Mouse (Mus musculus) hindbrain, embryonic 11.5 days (tissue): Measurements from ENCODE around the gene Cpsf4l. TPM values are rescaled to one million over a fixed set of nuclear protein-coding genes. Genes with fewer than 3 reads are reported as not detected.
"Not testable (repeated sequence)": the region's sequence is repeated elsewhere in the genome, so short reads cannot be mapped to it uniquely, and the experiment has no call there.

Experiments used
- ATAC-seq: fragments of 200-750 bp; cut with Nextera tagmentation; 2 replicates; pipeline ENCODE4 v1.8.0; 2017; ENCODE audit warnings: mild to moderate bottlenecking, moderate TSS enrichment, moderate library complexity; ENCODE audit not compliant: low FRiP score
- DNase-seq: peaks from one replicate; pipeline ENCODE4 v3.0.0-alpha.2; 2015; ENCODE audit warnings: low spot score
- H3K27ac ChIP-seq: fragments of 300-500 bp; sonication (generic); 2 replicates; pipeline ENCODE4 v1.5.1; 2014; ENCODE audit warnings: mild to moderate bottlenecking, low read depth, low read length
- H3K27me3 ChIP-seq: fragments of 300-500 bp; sonication (generic); 2 replicates; pipeline ENCODE4 v1.6.1; 2014; ENCODE audit warnings: mild to moderate bottlenecking, low read length, moderate library complexity, mixed read lengths; ENCODE audit not compliant: control insufficient read depth, insufficient read depth
- H3K36me3 ChIP-seq: fragments of 300-500 bp; sonication (generic); 2 replicates; pipeline ENCODE4 v1.6.1; 2014; ENCODE audit warnings: mild to moderate bottlenecking, low read length, moderate library complexity, mixed read lengths; ENCODE audit not compliant: control insufficient read depth, insufficient read depth
- H3K4me1 ChIP-seq: fragments of 300-500 bp; sonication (generic); replicated peaks from 2 replicates; pipeline ENCODE4 v1.6.1; 2014; ENCODE audit warnings: low read length, mixed read lengths; ENCODE audit not compliant: control insufficient read depth, insufficient read depth
- H3K4me2 ChIP-seq: fragments of 300-500 bp; sonication (generic); replicated peaks from 2 replicates; pipeline ENCODE4 v1.6.1; 2014; ENCODE audit warnings: mild to moderate bottlenecking, low read depth, low read length
- H3K4me3 ChIP-seq: fragments of 300-500 bp; sonication (generic); 2 replicates; pipeline ENCODE4 v1.5.1; 2014; ENCODE audit warnings: low read depth, low read length
- H3K9ac ChIP-seq: fragments of 300-500 bp; sonication (generic); 2 replicates; pipeline ENCODE4 v1.6.1; 2014; ENCODE audit warnings: low read depth, low read length
- H3K9me3 ChIP-seq: fragments of 300-500 bp; sonication (generic); 2 replicates; pipeline ENCODE4 v1.6.1; 2016; ENCODE audit warnings: low read length; ENCODE audit not compliant: control insufficient read depth
- WGBS: fragments of 180-500 bp; shearing (Covaris S2); extraction: QIAGEN DNeasy Blood & Tissue Kit; methylation state at CpG from one replicate; pipeline ENCODE4 v1.1.7; 2014; 5-methylcytosine and 5-hydroxymethylcytosine counted together
- polyA plus RNA-seq: library from polyadenylated mRNA; unstranded; fragments of >200 nt; fragmentation: Nextera tagmentation; extraction: Ambion mirVana; gene quantifications from 2 replicates; pipeline ENCODE4 v1.2.1, GENCODE M21; 2014

Gene Cpsf4l
- polyA plus RNA-seq, 1 experiment from 2014 or later = 0.80 TPM

DNA sequence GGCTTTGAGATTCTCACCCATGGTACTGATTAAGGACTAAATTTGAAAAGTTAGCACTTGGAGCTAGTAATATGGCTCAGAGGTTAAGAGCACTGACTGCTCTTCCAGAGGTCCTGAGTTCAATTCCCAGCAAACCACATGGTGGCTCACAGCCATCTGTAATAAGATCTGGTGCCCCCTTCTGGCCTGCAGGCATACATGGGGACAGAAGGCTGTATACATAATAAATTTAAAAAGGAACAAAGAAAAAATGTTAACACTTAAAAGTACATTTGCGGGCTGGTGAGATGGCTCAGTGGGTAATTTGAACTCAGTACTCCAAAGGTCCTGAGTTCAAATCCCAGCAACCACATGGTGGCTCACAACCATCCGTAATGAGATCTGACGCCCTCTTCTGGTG is 49.6 kb downstream of the Cpsf4l start:
- not testable (repeated sequence) for H3K9ac ChIP-seq, H3K4me2 ChIP-seq, DNase-seq, H3K9me3 ChIP-seq, H3K4me1 ChIP-seq, H3K27ac ChIP-seq, H3K4me3 ChIP-seq, H3K27me3 ChIP-seq, ATAC-seq
- WGBS = 100% methylated on average over 3 of the region's 3 CpGs
- peaks cover 29% of the 10 kb centered on the region for H3K36me3 ChIP-seq

DNA sequence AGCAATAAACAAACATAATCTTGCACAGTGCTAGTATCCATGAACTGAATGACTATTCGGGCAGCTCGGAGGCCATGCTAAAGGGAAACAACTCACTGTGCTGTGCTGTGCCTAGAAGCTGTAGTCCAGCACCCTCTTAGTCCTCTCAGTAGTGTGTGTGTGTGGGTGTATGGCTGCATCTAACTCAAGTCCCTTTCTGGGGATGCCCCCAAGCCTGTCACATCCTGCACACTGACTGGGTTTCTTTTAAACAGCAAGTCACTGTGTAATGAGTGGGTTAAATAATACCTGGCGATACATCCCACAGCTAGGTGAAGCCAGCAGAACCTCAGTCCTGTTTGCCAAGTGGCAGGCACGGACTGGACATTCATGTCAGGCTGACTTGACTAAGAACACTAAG is 51.1 kb downstream of the Cpsf4l start:
- 92% methylated on average over 4 of the region's 4 CpGs for WGBS
- DNase-seq = no peak
- Histone ChIP-seq H3K9ac (no peak overlapping the region), H3K4me3 (no peak overlapping the region), H3K4me1 (no peaks in the 10 kb centered on the region), H3K27ac (no peak overlapping the region), H3K27me3 (no peaks in the 10 kb centered on the region), H3K36me3 (peaks cover 32% of the 10 kb centered on the region), H3K4me2 (no peak overlapping the region), H3K9me3 (no peaks in the 10 kb centered on the region)
- ATAC-seq = no peak

DNA sequence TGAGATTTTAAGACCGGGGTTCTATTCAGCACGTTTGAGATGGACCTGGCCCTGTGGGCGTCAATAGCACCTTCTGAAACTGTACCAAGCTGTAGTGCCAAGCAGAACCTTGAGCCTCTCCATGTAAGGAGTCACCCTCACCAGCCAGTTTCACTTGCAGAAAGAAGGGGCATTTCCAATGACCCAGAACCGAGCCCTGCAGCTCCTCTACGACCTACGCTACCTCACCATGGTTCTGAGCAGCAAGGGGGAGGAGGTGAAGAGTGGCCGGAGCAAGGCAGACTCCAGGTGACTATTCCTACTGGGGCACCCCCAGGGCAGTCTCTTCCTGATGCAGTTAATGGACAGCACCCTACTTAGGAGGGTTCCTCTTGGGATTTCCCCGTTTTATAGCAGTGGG is 51.5 kb downstream of the Cpsf4l start:
- DNase-seq (no peak), ATAC-seq (no peak)
- Histone ChIP-seq H3K27me3 (no peaks in the 10 kb centered on the region), H3K4me3 (no peak overlapping the region), H3K36me3 (peaks cover 32% of the 10 kb centered on the region), H3K9ac (no peak overlapping the region), H3K4me2 (no peak overlapping the region), H3K27ac (no peak overlapping the region), H3K4me1 (no peaks in the 10 kb centered on the region), H3K9me3 (no peaks in the 10 kb centered on the region)
- WGBS = 91% methylated on average over 8 of the region's 8 CpGs

DNA sequence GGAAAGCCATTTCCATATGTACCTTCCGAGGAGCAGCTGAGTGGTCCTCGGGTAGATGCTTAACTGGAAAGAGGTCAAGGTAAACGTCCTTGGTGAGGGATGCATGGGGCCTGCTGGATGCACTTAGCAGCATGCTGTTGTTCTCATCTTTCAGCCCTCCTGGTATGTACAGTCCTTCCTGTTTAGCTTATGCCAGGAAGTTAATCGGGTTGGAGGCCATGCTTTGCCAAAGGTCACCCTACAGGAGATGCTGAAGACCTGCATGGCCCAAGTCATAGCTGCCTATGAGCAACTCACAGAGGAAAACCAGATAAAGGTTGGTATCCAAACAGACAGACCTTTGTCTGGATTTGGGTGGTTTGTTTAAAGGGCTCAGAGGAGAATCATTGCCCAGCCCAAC is 52.6 kb downstream of the Cpsf4l start:
- H3K27me3 ChIP-seq = no peaks in the 10 kb centered on the region
- 65% methylated on average over 4 of the region's 4 CpGs for WGBS
- no peak overlapping the region for H3K27ac ChIP-seq
- no peaks in the 10 kb centered on the region for H3K9me3 ChIP-seq
- DNase-seq (no peak), ATAC-seq (no peak)
- no peak overlapping the region for H3K4me2 ChIP-seq
- H3K4me3 ChIP-seq = no peak overlapping the region
- H3K36me3 ChIP-seq = peaks cover 35% of the 10 kb centered on the region
- H3K4me1 ChIP-seq = no peaks in the 10 kb centered on the region; the same call in none of the 2 replicates
- no peak overlapping the region for H3K9ac ChIP-seq

DNA sequence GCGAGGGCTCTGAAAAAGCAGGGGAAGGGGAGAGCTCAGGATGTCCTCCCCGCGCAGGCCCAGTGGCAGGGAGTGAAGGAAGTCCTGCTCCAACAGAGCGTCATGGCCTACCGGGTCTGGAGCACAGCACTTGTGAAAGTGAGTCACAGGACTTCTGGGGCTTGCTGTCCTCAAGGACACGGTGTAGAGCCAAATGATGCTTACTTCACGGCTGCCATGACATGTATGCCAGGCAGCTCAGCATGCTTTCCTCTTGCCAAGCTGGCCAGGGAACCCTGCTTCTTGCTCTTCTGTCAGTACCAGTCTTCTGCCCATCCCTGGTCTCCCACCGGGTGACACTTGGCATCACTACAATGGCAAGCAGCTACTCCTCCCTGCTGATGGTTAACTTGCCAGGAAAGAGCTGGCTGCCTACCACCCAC is 53.3 kb downstream of the Cpsf4l start:
- Histone ChIP-seq H3K27me3 (no peaks in the 10 kb centered on the region), H3K27ac (no peak overlapping the region), H3K9ac (no peak overlapping the region), H3K4me1 (no peaks in the 10 kb centered on the region; the same call in none of the 2 replicates), H3K4me2 (no peak overlapping the region), H3K9me3 (no peaks in the 10 kb centered on the region), H3K4me3 (no peak overlapping the region), H3K36me3 (peaks cover 35% of the 10 kb centered on the region)
- no peak for ATAC-seq
- WGBS = 92% methylated on average over 8 of the region's 8 CpGs
- DNase-seq = no peak

DNA sequence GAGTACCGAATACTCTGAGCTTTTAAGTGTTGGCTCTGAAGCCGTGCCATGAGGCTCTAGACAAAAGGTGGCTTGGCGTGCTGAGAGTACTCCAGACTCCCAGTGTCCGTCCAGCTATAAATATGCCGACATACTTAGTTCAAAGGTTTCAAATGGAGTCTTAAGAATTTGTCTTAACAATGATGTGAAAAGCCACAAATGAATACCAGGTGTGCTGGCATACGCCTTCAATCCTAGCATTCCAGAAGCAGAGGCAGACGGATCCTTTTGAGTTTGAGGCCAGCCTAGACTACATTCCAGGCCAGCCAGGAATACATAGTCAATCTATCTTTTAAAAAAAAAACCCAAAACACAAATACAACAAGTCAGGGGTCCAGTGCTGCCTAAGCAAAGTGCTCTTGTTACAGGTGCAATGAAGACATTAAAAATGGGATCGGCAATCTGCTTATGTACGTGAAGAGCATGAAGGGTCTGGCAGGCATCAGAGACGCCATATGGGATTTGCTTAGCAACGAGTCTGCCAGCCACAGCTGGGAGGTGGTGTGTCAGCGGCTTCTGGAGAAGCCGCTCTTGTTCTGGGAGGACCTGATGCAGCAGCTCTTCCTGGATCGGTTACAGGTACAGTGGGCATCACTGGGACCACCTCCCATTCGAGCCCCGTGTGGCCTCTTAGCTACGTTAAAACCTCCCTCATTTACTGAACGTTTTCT is 55.1 kb downstream of the Cpsf4l start:
- Histone ChIP-seq H3K4me2 (no peak overlapping the region), H3K9me3 (no peaks in the 10 kb centered on the region), H3K27ac (no peak overlapping the region), H3K4me3 (no peak overlapping the region), H3K27me3 (no peaks in the 10 kb centered on the region), H3K9ac (no peak overlapping the region), H3K4me1 (no peaks in the 10 kb centered on the region; the same call in none of the 2 replicates), H3K36me3 (peaks cover 32% of the 10 kb centered on the region)
- no peak for DNase-seq
- ATAC-seq = no peak
- WGBS = 81% methylated on average over 18 of the region's 18 CpGs

DNA sequence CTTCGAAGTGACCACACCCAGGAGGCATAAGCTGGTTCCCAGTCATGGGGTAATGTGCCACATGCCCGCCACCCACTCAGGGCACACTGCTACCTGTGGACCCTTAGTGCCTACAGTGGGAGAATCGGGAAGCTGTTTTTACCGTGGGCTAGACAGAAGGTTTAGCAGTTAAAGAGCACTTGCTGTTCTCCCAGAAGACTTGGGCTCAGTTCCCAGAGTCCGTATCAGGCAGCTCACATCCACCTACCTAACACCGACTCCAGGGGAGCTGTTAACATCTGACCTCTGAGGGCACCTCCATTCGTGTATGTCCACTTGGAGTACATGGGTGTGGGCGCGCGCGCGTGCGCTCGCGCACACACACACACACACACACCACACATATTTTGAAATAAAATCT is 55.7 kb downstream of the Cpsf4l start:
- no peak for DNase-seq
- Histone ChIP-seq H3K27ac (no peak overlapping the region), H3K9ac (no peak overlapping the region), H3K36me3 (peaks cover 29% of the 10 kb centered on the region), H3K9me3 (no peaks in the 10 kb centered on the region), H3K27me3 (no peaks in the 10 kb centered on the region), H3K4me1 (no peaks in the 10 kb centered on the region; the same call in none of the 2 replicates), H3K4me2 (no peak overlapping the region), H3K4me3 (no peak overlapping the region)
- no peak for ATAC-seq
- WGBS = 95% methylated on average over 15 of the region's 15 CpGs

DNA sequence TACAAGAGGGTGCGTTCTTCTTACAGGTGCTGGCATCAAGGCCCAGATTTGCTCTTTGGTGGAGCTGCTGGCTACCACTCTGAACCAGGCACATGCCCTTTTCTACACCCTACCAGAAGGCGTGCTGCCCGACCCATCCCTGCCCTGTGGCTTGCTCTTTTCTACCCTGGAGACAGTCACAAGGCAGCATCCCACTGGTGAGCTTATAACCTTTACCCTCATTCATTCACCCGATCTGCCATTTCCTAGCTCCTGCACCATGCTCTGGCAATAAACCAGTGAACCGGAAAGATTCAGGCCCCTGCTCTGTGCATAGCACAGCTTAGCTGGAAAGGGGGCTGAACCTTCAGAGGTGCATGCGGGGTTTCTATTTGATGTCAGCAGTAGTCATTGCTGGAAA is 57.3 kb downstream of the Cpsf4l start:
- H3K27ac ChIP-seq = no peak overlapping the region
- 76% methylated on average over 6 of the region's 6 CpGs for WGBS
- no peak for DNase-seq

DNA sequence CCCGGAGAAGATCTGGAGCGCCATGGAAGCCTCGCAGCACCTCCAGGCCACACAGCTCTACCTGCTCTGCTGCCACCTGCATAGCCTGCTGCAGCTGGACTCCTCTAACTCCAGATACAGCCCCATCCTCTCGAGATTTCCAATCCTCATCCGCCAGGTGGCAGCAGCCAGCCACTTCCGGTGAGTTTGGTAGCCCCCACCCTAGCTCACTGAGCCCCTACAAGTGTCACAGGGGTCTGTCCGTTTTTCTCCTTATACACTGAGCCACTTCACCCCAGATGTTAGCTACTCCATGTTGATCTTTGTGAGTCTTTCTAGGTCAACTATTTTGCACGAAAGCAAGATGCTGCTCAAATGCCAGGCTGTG is 57.9 kb downstream of the Cpsf4l start:
- ATAC-seq = 0 out of 2 replicates have a peak, but pooled peaks have one; percentile 10
- Histone ChIP-seq H3K4me3 (no peak overlapping the region), H3K27me3 (no peaks in the 10 kb centered on the region), H3K27ac (peak overlapping the region; percentile 72), H3K4me1 (peaks cover 5% of the 10 kb centered on the region), H3K36me3 (peaks cover 19% of the 10 kb centered on the region), H3K9me3 (no peaks in the 10 kb centered on the region), H3K9ac (no peak overlapping the region), H3K4me2 (no peak overlapping the region)
- WGBS = 56% methylated on average over 8 of the region's 8 CpGs
- peak; percentile 75 for DNase-seq

More for the DNA sequence above, 57.3 kb downstream of the Cpsf4l start:
- H3K4me3 ChIP-seq = no peak overlapping the region
- H3K36me3 ChIP-seq = peaks cover 24% of the 10 kb centered on the region
- H3K27me3 ChIP-seq = no peaks in the 10 kb centered on the region
- no peak for ATAC-seq
- no peaks in the 10 kb centered on the region for H3K9me3 ChIP-seq
- no peak overlapping the region for H3K4me2 ChIP-seq
- peaks cover 5% of the 10 kb centered on the region for H3K4me1 ChIP-seq
- H3K9ac ChIP-seq = no peak overlapping the region
